Mouse (Mus musculus) CD4-positive, CD25-positive, alpha-beta regulatory T cell, adult 9 weeks (primary cell): Measurements from ENCODE around the gene Gbp2b. TPM values are rescaled to one million over a fixed set of nuclear protein-coding genes. Genes with fewer than 3 reads are reported as not detected.

Experiments used
- polyA plus RNA-seq: library from polyadenylated mRNA; unstranded; fragments of 100-300 nt; shearing (Covaris generic); gene quantifications from one replicate; pipeline ENCODE4 v1.2.1, GENCODE M21; 2017

Gene Gbp2b
- 26.8 TPM for polyA plus RNA-seq

GRCm38 (mm10) chr3:142594547-142594946, at the start of gene Gbp2b:
Gbp2b (plus strand) TSS chr3:142594847.

GRCm38 (mm10) chr3:142559632-142560228, 34.9 kb upstream of the Gbp2b start, which contains the start of gene Gbp3:
Gbp3 (plus strand) TSS chr3:142560026.

GRCm38 (mm10) chr3:142620111-142620955, 25.7 kb downstream of the Gbp2b start, which contains the start of gene Gbp2:
Gbp2 (plus strand) TSS chr3:142620602.

Other genes starting within 250 kb of the Gbp2b start
- gene Pdlim5, start 199.2 kb upstream of the Gbp2b start, polyA plus RNA-seq: 44.8 TPM
- gene Gbp5, start 100.9 kb upstream of the Gbp2b start, polyA plus RNA-seq: 52.8 TPM
- 211 TPM for gene Gbp7, start 64.5 kb upstream of the Gbp2b start, polyA plus RNA-seq
- gene Gbp3, start 34.8 kb upstream of the Gbp2b start, polyA plus RNA-seq: 101 TPM
- gene Gbp2, start 25.8 kb downstream of the Gbp2b start, polyA plus RNA-seq: 102 TPM
- 5.4 TPM for gene Kyat3, start 106.2 kb downstream of the Gbp2b start, polyA plus RNA-seq
- 92.3 TPM for gene Gtf2b, start 170.2 kb downstream of the Gbp2b start, polyA plus RNA-seq